Mouse (Mus musculus) thymus, adult 2 months (tissue): ENCODE data around the gene Idh2.

Experiments
- CTCF ChIP-seq: fragments of 200-500 bp; IDR thresholded peaks from 2 replicates; pipeline ENCODE4 v1.5.1; 2012; ENCODE audit warnings: mild to moderate bottlenecking, control low read depth, low read length, moderate library complexity, borderline replicate concordance; ENCODE audit not compliant: control insufficient read depth, poor library complexity, insufficient read depth; ENCODE audit errors: extremely low read depth
- POLR2A ChIP-seq: fragments of 200-500 bp; IDR thresholded peaks from 2 replicates; pipeline ENCODE4 v1.6.1; 2012; ENCODE audit warnings: mild to moderate bottlenecking, low read length, control low read depth, moderate library complexity; ENCODE audit not compliant: control insufficient read depth, poor library complexity, insufficient read depth; ENCODE audit errors: extremely low read depth

- TF ChIP-seq POLR2A (no peak), CTCF (no peak)
Measured at GRCm38 (mm10) chr7:80069615-80070327, 45.4 kb downstream of the Idh2 start.
